Mouse (Mus musculus): ENCODE data around the gene Eif2ak2. TPM values are rescaled to one million over a fixed set of nuclear protein-coding genes. Genes with fewer than 3 reads are reported as not detected.

Eif2ak2 gene
- polyA plus RNA-seq, 1 experiment: 7.4 TPM

DNA sequence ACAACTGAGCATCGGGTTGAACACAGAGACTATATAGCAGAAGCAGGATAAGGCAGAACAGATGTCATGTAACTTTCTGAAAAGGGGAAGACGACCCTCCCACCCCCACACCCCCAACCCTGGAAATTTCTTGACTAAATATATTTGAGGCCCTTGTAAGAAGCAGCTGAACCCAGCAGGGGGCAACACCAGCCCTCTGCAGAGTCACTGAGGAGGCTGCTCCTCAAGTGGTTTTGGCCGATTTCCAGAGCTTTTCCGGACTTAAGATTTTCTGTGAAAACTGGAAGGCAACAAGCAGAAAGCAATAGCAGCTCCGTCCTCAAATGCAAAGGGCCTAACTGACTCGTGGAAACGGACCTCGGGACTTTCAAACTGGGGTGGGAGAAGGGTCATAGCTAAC lies 13.0 kb upstream of the Eif2ak2 start:
- TF ChIP-seq FLI1 (IDR thresholded peaks at IDR 0.05; ENCODE audit: low read length): no peak
- TF ChIP-seq GATA1 (IDR thresholded peaks at IDR 0.05; ENCODE audit: borderline replicate concordance, low read length): no peak
- Histone ChIP-seq H3K36me3 (replicated peaks; ENCODE audit: low read length) (no peaks in the 10 kb centered on the region), H3K27me3 (replicated peaks) (peaks cover 14% of the 10 kb centered on the region), H3K4me1 (peaks cover 21% of the 10 kb centered on the region), H3K9me3 (no peaks in the 10 kb centered on the region), H3K4me3 (replicated peaks) (peak overlapping the region; percentile 72)

DNA sequence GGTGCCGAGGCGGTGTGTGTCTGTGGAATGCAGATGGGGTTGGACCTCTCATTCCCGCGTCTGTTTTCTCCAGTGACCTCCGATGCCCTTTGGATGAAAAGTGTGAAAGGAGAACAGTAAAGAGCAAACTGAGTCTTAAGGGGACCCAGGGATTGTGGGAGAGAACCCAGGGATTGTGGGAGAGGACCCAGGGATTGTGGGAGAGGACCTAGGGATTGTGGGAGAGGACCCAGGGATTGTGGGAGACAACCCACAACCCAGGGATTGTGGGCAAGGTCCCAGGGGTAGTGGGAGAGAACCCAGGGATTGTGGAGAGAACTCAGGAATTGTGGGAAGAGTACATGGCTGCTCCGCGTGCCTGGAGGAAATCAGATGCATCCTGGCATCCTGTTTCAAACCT lies 12.6 kb upstream of the Eif2ak2 start:
- H3K4me3 ChIP-seq (replicated peaks): no peak overlapping the region
- H3K4me1 ChIP-seq: peaks cover 21% of the 10 kb centered on the region
- TF ChIP-seq FLI1 (IDR thresholded peaks at IDR 0.05; ENCODE audit: low read length): no peak
- TF ChIP-seq GATA1 (IDR thresholded peaks at IDR 0.05; ENCODE audit: borderline replicate concordance, low read length): no peak
- H3K36me3 ChIP-seq (replicated peaks; ENCODE audit: low read length): no peaks in the 10 kb centered on the region
- peaks cover 14% of the 10 kb centered on the region for H3K27me3 ChIP-seq (replicated peaks)
- H3K9me3 ChIP-seq: no peaks in the 10 kb centered on the region

- Histone ChIP-seq H3K9me3 (no peaks in the 10 kb centered on the region), H3K27me3 (replicated peaks) (peaks cover 7% of the 10 kb centered on the region), H3K36me3 (replicated peaks; ENCODE audit: low read length) (no peaks in the 10 kb centered on the region), H3K4me1 (peaks cover 11% of the 10 kb centered on the region), H3K4me3 (replicated peaks) (no peak overlapping the region)
- no peak for TF ChIP-seq FLI1 (IDR thresholded peaks at IDR 0.05; ENCODE audit: low read length)
- no peak for TF ChIP-seq GATA1 (IDR thresholded peaks at IDR 0.05; ENCODE audit: borderline replicate concordance, low read length)
Measured at GRCm38 (mm10) chr17:78891020-78891419, 8.6 kb upstream of the Eif2ak2 start.

DNA sequence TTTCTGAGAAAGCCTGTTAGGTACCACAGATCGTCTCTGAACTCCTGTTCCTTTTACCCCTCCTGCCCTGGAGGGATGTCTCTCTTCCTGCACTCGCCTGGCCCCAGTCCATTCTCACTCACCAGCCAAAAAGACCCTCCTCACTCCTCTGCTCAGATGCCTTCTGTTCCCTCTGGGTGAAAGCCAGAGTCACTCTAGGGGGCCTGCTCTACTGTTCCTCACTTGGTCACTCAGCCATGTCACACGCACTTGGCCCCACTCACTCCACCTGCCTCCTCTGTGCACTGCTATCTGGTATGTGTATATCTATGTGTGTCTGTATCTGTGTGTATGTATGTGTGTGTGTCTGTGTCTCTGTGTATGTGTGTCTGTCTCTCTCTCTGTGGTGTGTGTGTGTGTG lies 6.8 kb upstream of the Eif2ak2 start:
- Histone ChIP-seq H3K9me3 (peaks cover 10% of the 10 kb centered on the region), H3K4me3 (replicated peaks) (no peak overlapping the region), H3K27me3 (replicated peaks) (peaks cover 5% of the 10 kb centered on the region), H3K36me3 (replicated peaks; ENCODE audit: low read length) (peaks cover 8% of the 10 kb centered on the region), H3K4me1 (no peaks in the 10 kb centered on the region)
- TF ChIP-seq GATA1 (IDR thresholded peaks at IDR 0.05; ENCODE audit: borderline replicate concordance, low read length) (no peak), FLI1 (IDR thresholded peaks at IDR 0.05; ENCODE audit: low read length) (no peak)

- peaks cover 10% of the 10 kb centered on the region for H3K9me3 ChIP-seq
- H3K4me1 ChIP-seq: no peaks in the 10 kb centered on the region
- TF ChIP-seq GATA1 (IDR thresholded peaks at IDR 0.05; ENCODE audit: borderline replicate concordance, low read length): no peak
- TF ChIP-seq FLI1 (IDR thresholded peaks at IDR 0.05; ENCODE audit: low read length): no peak
- H3K4me3 ChIP-seq (replicated peaks): no peak overlapping the region
- H3K36me3 ChIP-seq (replicated peaks; ENCODE audit: low read length): peaks cover 9% of the 10 kb centered on the region
- H3K27me3 ChIP-seq (replicated peaks): peaks cover 5% of the 10 kb centered on the region
Measured at GRCm38 (mm10) chr17:78888554-78888953, 6.2 kb upstream of the Eif2ak2 start.

DNA sequence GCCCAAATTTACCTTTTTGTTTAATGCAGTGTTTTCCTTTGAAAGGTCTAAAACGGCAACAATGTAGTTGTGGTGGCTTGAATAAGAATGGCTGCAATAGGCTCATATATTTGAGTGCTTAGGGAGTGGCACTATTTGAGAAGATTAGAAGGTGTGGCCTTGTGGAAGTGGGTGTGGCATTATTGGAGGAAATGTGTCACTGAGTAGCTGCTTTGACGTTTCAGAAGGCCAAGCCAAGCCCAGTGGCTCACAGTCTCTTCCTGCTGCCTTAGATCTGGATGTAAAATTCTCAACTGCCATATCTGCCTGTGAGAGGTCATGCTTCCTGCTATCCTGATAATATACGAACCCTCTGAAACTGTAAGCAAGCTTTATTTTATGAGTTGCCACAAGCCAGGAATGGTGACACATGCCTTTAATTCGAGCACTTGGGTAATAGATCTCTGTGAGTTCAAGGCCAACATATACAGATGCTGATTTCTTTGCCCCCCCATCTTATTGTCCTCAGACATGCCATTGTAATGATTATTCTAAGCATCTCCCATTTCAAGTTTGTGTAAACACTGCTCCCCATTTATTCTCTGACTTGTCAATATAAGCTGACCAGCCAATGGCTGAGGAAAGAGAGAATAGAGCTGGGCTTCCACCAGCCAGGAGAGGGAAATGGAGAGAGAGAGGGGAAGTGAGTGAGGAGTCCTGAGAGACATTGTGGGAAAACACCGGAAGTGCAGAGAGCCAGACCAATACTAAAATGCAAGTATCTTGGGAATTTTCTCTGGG lies 3.1 kb upstream of the Eif2ak2 start:
- peaks cover 15% of the 10 kb centered on the region for H3K36me3 ChIP-seq (replicated peaks; ENCODE audit: low read length)
- H3K9me3 ChIP-seq: peaks cover 10% of the 10 kb centered on the region
- no peak for TF ChIP-seq FLI1 (IDR thresholded peaks at IDR 0.05; ENCODE audit: low read length)
- no peak for TF ChIP-seq GATA1 (IDR thresholded peaks at IDR 0.05; ENCODE audit: borderline replicate concordance, low read length)

GRCm38 (mm10) chr17:78883291-78883690 lies 918 bp upstream of the Eif2ak2 start:
- TF ChIP-seq GATA1 (IDR thresholded peaks at IDR 0.05; ENCODE audit: borderline replicate concordance, low read length) (no peak), FLI1 (IDR thresholded peaks at IDR 0.05; ENCODE audit: low read length) (no peak)
- Histone ChIP-seq H3K9me3 (peaks cover 10% of the 10 kb centered on the region), H3K36me3 (replicated peaks; ENCODE audit: low read length) (peaks cover 34% of the 10 kb centered on the region), H3K27me3 (replicated peaks) (no peaks in the 10 kb centered on the region), H3K4me1 (peaks cover 21% of the 10 kb centered on the region), H3K4me3 (replicated peaks) (no peak overlapping the region)

More for the DNA sequence above, 3.1 kb upstream of the Eif2ak2 start:
- no peak overlapping the region for H3K4me3 ChIP-seq (replicated peaks)
- no peaks in the 10 kb centered on the region for H3K27me3 ChIP-seq (replicated peaks)
- H3K4me1 ChIP-seq: peaks cover 17% of the 10 kb centered on the region

GRCm38 (mm10) chr17:78881878-78882304 lies 482 bp downstream of the Eif2ak2 start:
- H3K4me1 ChIP-seq: peaks cover 21% of the 10 kb centered on the region
- no peaks in the 10 kb centered on the region for H3K27me3 ChIP-seq (replicated peaks)
- peaks cover 47% of the 10 kb centered on the region for H3K36me3 ChIP-seq (replicated peaks; ENCODE audit: low read length)
- TF ChIP-seq FLI1 (IDR thresholded peaks at IDR 0.05; ENCODE audit: low read length) (no peak), GATA1 (IDR thresholded peaks at IDR 0.05; ENCODE audit: borderline replicate concordance, low read length) (no peak)
- H3K9me3 ChIP-seq: peaks cover 10% of the 10 kb centered on the region
- peak overlapping the region; percentile 93 for H3K4me3 ChIP-seq (replicated peaks)

DNA sequence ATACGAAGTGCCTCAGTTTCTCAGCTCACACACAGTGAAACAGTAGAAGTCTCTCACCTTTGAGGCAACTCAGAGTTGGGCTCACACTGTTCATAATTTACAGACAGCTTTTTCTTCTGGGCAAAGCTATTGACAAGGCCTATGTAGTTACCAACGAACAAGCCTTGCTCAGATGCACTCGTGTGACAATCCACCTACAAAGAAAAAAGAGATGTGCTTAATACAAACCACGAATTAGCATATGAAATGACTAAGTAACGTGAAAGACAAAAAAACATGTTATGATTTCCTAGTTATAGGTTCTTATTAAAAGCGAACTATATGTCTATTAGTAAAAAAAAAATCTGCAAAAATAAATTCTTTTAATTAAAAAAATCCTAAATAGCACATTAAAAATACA lies 8.5 kb downstream of the Eif2ak2 start:
- H3K4me3 ChIP-seq (replicated peaks): no peak overlapping the region
- H3K9me3 ChIP-seq: no peaks in the 10 kb centered on the region
- peaks cover 88% of the 10 kb centered on the region for H3K36me3 ChIP-seq (replicated peaks; ENCODE audit: low read length)
- no peaks in the 10 kb centered on the region for H3K27me3 ChIP-seq (replicated peaks)
- no peaks in the 10 kb centered on the region for H3K4me1 ChIP-seq
- no peak for TF ChIP-seq GATA1 (IDR thresholded peaks at IDR 0.05; ENCODE audit: borderline replicate concordance, low read length)
- TF ChIP-seq FLI1 (IDR thresholded peaks at IDR 0.05; ENCODE audit: low read length): no peak

DNA sequence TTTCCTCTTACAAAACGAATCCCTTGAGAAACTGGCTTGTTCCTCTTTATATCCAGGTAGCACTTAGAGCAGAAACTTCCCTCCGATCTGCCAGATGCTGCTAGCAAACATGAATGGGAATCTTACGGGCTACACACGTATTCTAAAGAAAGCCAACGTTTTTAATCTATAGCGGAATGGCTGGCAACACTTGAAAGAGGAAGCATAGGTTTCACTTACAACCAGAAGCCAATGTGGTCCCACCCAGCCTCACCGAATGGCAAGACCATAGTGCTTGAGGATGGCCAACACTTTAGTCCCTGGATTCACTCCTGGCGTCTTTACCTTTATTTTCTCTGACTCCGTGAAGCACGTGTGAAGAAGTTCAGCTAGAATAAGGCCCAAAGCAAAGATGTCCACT lies 26.1 kb downstream of the Eif2ak2 start:
- H3K27me3 ChIP-seq (replicated peaks): no peaks in the 10 kb centered on the region
- H3K36me3 ChIP-seq (replicated peaks; ENCODE audit: low read length): peaks cover 86% of the 10 kb centered on the region
- H3K4me3 ChIP-seq (replicated peaks): no peak overlapping the region
- TF ChIP-seq FLI1 (IDR thresholded peaks at IDR 0.05; ENCODE audit: low read length) (no peak), GATA1 (IDR thresholded peaks at IDR 0.05; ENCODE audit: borderline replicate concordance, low read length) (no peak)
- H3K9me3 ChIP-seq: no peaks in the 10 kb centered on the region
- no peaks in the 10 kb centered on the region; the same call in 1 of the 2 replicates for H3K4me1 ChIP-seq

All from megakaryocyte, embryonic 14.5 days (primary cell).